Mouse (Mus musculus): ENCODE data around the gene Klhl30. TPM values are rescaled to one million over a fixed set of nuclear protein-coding genes. Genes with fewer than 3 reads are reported as not detected.

Klhl30 gene
- polyA plus RNA-seq, 1 experiment = 1.5 TPM

DNA sequence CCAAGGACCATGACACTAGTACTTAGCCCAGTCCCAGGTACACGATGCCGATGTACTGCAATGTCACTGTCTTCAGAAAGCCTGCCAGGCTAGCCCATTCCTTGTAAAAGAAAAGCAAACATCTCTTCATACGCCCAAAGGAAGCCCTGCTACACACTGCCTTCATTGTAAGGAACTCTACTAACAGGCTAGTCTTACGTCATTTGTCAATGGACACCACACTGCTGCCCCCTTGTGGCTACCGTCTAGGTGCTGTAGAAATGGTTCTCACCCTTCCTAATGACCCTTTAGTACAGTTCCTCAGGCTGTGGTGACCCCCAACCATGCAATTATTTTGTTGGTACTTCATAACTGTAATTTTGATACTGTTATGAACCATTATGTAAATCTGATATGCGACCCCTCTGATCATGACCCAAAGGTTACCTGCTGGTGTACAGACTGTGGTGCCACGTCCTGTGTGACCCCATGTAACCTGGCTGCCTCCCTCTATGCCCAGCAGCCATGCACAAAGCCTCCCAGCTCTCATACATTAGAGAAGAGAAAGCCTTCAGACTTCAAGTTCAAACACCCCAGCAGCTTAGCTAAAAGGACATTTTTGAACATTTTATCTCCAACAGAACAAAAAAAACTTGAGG lies 29.8 kb downstream of the Klhl30 start:
- 55% methylated on average over 7 of the region's 7 CpGs for WGBS
- peak; percentile 77 for DNase-seq
- peaks cover 7% of the 10 kb centered on the region for H3K36me3 ChIP-seq (ENCODE audit: control insufficient read depth, insufficient read depth, low read length)
- H3K4me3 ChIP-seq (ENCODE audit: insufficient read depth, low read depth, low read length) = no peak overlapping the region
- peak; percentile 80 for TF ChIP-seq CTCF (conservative IDR thresholded peaks at IDR 0.05; ENCODE audit: insufficient read depth, insufficient read length, low read depth, low read length)
- no peak for TF ChIP-seq POLR2A (IDR thresholded peaks at IDR 0.05; ENCODE audit: low read depth, low read length)
- H3K4me1 ChIP-seq (ENCODE audit: control insufficient read depth, insufficient read depth, low read length) = no peaks in the 10 kb centered on the region; the same call in 1 of the 2 replicates
- H3K27me3 ChIP-seq (replicated peaks; ENCODE audit: control insufficient read depth, insufficient read depth, low read length) = no peaks in the 10 kb centered on the region
- no peak overlapping the region for H3K27ac ChIP-seq (ENCODE audit: insufficient read depth, low read depth, low read length)

DNA sequence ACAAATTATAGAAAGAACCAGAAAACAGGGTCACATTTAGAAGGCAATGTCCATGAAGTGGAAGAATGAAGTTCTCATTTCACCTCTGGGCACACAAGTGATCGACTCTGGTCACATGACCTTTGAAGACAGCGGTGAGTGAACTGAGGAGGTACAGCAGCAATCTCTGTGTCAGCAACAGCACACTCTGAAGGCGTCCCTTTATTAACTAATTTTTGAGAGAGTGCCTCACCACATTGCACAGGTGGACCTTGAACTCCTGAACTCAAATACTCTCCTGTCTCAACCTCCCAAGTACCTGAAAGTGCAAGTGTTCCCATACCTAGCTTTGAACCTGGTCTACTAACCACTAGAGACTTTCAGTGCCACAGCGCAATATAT lies 30.3 kb downstream of the Klhl30 start:
- WGBS = 73% methylated on average over 4 of the region's 4 CpGs
- Histone ChIP-seq H3K36me3 (ENCODE audit: control insufficient read depth, insufficient read depth, low read length) (peaks cover 8% of the 10 kb centered on the region), H3K4me3 (ENCODE audit: insufficient read depth, low read depth, low read length) (no peak overlapping the region), H3K27ac (ENCODE audit: insufficient read depth, low read depth, low read length) (peak overlapping the region; percentile 42; the same call in 1 of the 2 replicates), H3K27me3 (replicated peaks; ENCODE audit: control insufficient read depth, insufficient read depth, low read length) (no peaks in the 10 kb centered on the region), H3K4me1 (ENCODE audit: control insufficient read depth, insufficient read depth, low read length) (no peaks in the 10 kb centered on the region; the same call in 1 of the 2 replicates)
- TF ChIP-seq POLR2A (IDR thresholded peaks at IDR 0.05; ENCODE audit: low read depth, low read length) (no peak), CTCF (conservative IDR thresholded peaks at IDR 0.05; ENCODE audit: insufficient read depth, insufficient read length, low read depth, low read length) (no peak)
- DNase-seq = peak; percentile 63

DNA sequence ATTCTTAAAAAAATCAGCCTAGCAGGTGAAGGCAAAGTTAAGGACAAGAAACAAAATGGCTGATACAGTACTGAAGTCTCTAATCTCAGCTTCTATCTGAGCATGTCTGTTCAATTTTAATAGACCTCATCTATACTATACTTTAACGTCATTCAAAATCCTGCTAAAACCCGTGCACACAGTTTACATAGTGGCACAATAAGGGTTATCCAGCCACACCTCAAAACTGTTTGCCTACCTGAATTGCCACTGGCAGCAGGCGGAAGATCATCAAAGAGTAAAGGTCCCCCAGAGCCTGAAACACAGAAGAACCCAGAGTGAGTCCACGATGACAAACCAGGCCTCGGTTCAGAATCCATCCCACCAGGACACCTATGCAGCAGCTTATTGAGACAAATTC lies 39.6 kb downstream of the Klhl30 start:
- H3K27me3 ChIP-seq (replicated peaks; ENCODE audit: control insufficient read depth, insufficient read depth, low read length) = no peaks in the 10 kb centered on the region
- H3K27ac ChIP-seq (ENCODE audit: insufficient read depth, low read depth, low read length) = no peak overlapping the region
- TF ChIP-seq POLR2A (IDR thresholded peaks at IDR 0.05; ENCODE audit: low read depth, low read length) = no peak
- TF ChIP-seq CTCF (conservative IDR thresholded peaks at IDR 0.05; ENCODE audit: insufficient read depth, insufficient read length, low read depth, low read length) = no peak
- 97% methylated on average over 5 of the region's 5 CpGs for WGBS
- no peak for DNase-seq
- no peak overlapping the region for H3K4me3 ChIP-seq (ENCODE audit: insufficient read depth, low read depth, low read length)
- no peaks in the 10 kb centered on the region for H3K4me1 ChIP-seq (ENCODE audit: control insufficient read depth, insufficient read depth, low read length)
- H3K36me3 ChIP-seq (ENCODE audit: control insufficient read depth, insufficient read depth, low read length) = peaks cover 14% of the 10 kb centered on the region

DNA sequence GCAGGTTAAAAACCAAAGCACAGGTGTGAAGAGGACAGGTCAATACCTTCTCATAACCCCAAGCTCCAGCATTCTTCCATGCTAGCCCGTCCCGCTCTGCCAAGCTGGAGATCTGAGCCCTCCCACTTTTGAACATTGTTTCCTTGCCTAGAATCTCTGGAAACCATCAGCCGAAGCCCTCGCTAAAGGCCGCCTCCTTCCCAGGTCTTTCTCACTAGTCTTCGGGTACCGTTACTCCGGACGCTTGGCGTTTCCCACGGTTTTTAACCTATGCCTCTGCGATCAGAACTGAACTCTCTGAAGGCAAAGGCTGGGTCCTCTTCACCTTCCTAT lies 47.1 kb downstream of the Klhl30 start:
- Histone ChIP-seq H3K27me3 (replicated peaks; ENCODE audit: control insufficient read depth, insufficient read depth, low read length) (no peaks in the 10 kb centered on the region), H3K27ac (ENCODE audit: insufficient read depth, low read depth, low read length) (peak overlapping the region; percentile 67), H3K4me1 (ENCODE audit: control insufficient read depth, insufficient read depth, low read length) (0 out of 2 replicates have a peak, but pooled peaks cover 6% of the 10 kb centered on the region), H3K36me3 (ENCODE audit: control insufficient read depth, insufficient read depth, low read length) (no peaks in the 10 kb centered on the region; the same call in 1 of the 2 replicates), H3K4me3 (ENCODE audit: insufficient read depth, low read depth, low read length) (peak overlapping the region; percentile 95)
- WGBS = 1% methylated on average over 12 of the region's 12 CpGs
- TF ChIP-seq POLR2A (IDR thresholded peaks at IDR 0.05; ENCODE audit: low read depth, low read length) = no peak
- no peak for TF ChIP-seq CTCF (conservative IDR thresholded peaks at IDR 0.05; ENCODE audit: insufficient read depth, insufficient read length, low read depth, low read length)
- peak; percentile 28 for DNase-seq

DNA sequence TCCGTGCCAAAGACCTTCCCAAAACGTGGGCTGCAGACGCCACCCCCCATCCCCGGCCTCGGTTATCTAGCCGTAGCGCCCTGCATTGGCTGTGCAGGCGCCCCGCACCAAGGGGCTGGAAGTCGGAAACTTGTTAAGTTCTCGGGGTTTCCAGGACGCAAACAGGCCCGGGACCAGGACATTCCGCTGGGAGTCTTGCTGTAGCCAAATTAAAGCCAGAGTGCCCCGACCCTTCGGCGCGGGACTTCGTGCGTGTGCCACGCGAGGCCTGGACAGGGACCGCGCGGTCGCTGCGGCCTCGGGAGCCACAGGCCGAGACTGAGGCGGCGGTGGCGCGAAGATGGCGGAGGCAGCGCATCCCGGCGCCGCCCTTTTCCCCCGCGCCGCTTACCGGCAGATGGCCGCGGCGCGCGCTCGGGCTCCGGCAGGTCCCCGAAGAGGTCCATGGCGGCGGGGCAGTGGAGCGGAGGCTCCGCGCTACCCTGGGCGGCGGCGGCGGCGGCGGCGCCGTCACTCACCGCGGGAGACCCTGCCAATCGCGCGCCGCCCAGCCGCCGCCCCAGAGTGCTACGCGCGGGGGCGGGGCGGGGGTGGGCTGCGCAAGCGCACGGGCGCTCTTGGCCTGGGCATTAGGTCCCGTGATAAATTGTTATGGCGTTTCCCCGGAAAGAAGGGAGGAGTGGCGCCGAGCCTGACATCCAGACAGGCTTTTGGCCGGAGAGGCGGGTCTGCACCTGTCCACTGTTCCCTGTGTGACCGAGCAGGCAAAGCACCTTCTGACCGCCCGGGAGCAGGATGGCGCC lies 47.6 kb downstream of the Klhl30 start, which contains the start of gene Ilkap:
Gene Ilkap, minus strand, starts transcription at position 556 of the 803 bp plus-strand sequence.
- Histone ChIP-seq H3K36me3 (ENCODE audit: control insufficient read depth, insufficient read depth, low read length) (no peaks in the 10 kb centered on the region), H3K4me3 (ENCODE audit: insufficient read depth, low read depth, low read length) (peak within 1 kb of the TSS; percentile 95), H3K4me1 (ENCODE audit: control insufficient read depth, insufficient read depth, low read length) (0 out of 2 replicates have a peak, but pooled peaks cover 6% of the 10 kb centered on the region), H3K27ac (ENCODE audit: insufficient read depth, low read depth, low read length) (peak within 1 kb of the TSS; percentile 89), H3K27me3 (replicated peaks; ENCODE audit: control insufficient read depth, insufficient read depth, low read length) (no peaks in the 10 kb centered on the region)
- DNase-seq = peak; percentile 91
- TF ChIP-seq CTCF (conservative IDR thresholded peaks at IDR 0.05; ENCODE audit: insufficient read depth, insufficient read length, low read depth, low read length) = no peak
- peak; percentile 66 for TF ChIP-seq POLR2A (IDR thresholded peaks at IDR 0.05; ENCODE audit: low read depth, low read length)
- WGBS = under 1% methylated on average over 91 of the region's 91 CpGs

DNA sequence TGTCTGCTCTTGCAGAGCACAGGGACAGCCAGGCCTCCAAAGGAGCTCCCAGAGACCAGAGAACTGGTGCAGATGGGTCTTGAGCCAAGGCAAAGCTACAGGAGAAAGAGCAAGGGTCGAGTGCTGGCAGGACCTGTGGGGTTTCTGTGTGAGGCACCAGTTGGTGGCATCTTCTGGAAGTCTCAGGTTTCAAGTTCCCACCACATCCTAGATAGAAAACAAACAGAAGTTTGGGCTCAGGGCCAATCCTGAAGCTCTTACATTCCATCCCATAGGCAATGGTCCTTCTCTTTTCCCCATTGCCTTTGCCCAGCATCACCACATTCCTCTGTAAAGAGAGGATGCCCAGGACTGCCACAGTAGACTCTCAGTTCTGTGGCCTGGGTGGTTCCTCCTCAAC lies 54.2 kb downstream of the Klhl30 start:
- no peak for DNase-seq
- Histone ChIP-seq H3K4me3 (ENCODE audit: insufficient read depth, low read depth, low read length) (no peak overlapping the region), H3K27me3 (replicated peaks; ENCODE audit: control insufficient read depth, insufficient read depth, low read length) (no peaks in the 10 kb centered on the region), H3K4me1 (ENCODE audit: control insufficient read depth, insufficient read depth, low read length) (no peaks in the 10 kb centered on the region), H3K27ac (ENCODE audit: insufficient read depth, low read depth, low read length) (no peak overlapping the region), H3K36me3 (ENCODE audit: control insufficient read depth, insufficient read depth, low read length) (no peaks in the 10 kb centered on the region)
- no peak for TF ChIP-seq CTCF (conservative IDR thresholded peaks at IDR 0.05; ENCODE audit: insufficient read depth, insufficient read length, low read depth, low read length)
- no peak for TF ChIP-seq POLR2A (IDR thresholded peaks at IDR 0.05; ENCODE audit: low read depth, low read length)
- 22% methylated on average over 1 of the region's 1 CpGs for WGBS
